ENCODE assay signal across 8 mouse cellular contexts in the genomic region with DNA sequence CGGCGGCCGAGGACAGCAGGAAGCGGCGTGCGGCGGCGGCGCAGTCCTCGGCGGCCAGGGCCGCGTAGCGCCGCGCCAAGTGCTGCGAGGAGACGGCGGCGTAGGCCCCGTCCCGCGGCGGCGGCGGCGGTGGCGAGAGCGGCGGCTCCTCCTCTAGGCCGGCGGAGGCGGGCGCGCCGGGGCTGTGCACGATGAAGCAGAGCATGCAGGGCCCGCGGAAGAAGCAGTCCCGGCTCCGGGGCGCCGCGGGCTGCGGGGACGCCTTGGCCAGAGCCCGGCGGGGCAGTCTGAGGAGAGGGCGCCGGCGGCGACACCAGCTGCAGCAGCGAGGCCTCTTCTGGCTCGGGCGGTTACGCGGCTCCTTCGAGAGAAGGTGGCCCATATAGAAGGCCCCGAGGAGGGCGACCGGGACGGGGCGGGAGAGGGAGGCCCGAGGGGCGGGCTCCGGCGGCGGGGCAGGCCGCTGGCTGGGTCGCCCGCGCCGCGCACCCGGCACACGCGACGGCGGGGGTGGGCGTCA. TPM values are rescaled to one million over a fixed set of nuclear protein-coding genes. Genes with fewer than 3 reads are reported as not detected.
DNase-seq lines count a peak whose midpoint lies in the region; ATAC-seq and TF ChIP-seq lines count a peak whose summit lies in the region.

A gene (minus strand): TSS at position 382 of the 520 bp plus-strand sequence.

- no peaks in the 10 kb centered on the region for H3K36me3 ChIP-seq in forebrain, embryonic 13.5 days (ENCODE audit: poor library complexity, severe bottlenecking)
- H3K36me3 ChIP-seq in lung, embryonic 14.5 days (ENCODE audit: insufficient read depth) = peaks cover 5% of the 10 kb centered on the region; the same call in 1 of the 2 replicates

- peak within 1 kb of the TSS; percentile 99 for H3K27ac ChIP-seq in forebrain, embryonic 13.5 days
- peak within 1 kb of the TSS; percentile 99 for H3K27ac ChIP-seq in layer of hippocampus, adult 2 months
- peak within 1 kb of the TSS; percentile 99 for H3K27ac ChIP-seq in lung, embryonic 14.5 days (ENCODE audit: low read depth)

- H3K4me1 ChIP-seq in forebrain, embryonic 13.5 days = peaks cover 40% of the 10 kb centered on the region
- peaks cover 13% of the 10 kb centered on the region for H3K4me1 ChIP-seq in lung, embryonic 14.5 days (ENCODE audit: insufficient read depth)

- no peaks in the 10 kb centered on the region for H3K27me3 ChIP-seq in forebrain, embryonic 13.5 days
- no peaks in the 10 kb centered on the region for H3K27me3 ChIP-seq in lung, embryonic 14.5 days (ENCODE audit: insufficient read depth, low read length)

- WGBS in forebrain, embryonic 13.5 days = 0% methylated on average over 28 of the region's 80 CpGs
- under 1% methylated on average over 70 of the region's 80 CpGs for WGBS in lung, embryonic 14.5 days

- H3K4me2 ChIP-seq in forebrain, embryonic 13.5 days = peak within 1 kb of the TSS; percentile 69
- H3K4me2 ChIP-seq in lung, embryonic 14.5 days = peak within 1 kb of the TSS; percentile 72

- ATAC-seq in cerebellum, adult (ENCODE audit: insufficient number of reproducible peaks, low FRiP score, low TSS enrichment) = peak; percentile 60
- ATAC-seq in forebrain, embryonic 13.5 days = peak; percentile 80
- peak; percentile 62 for ATAC-seq in lung, embryonic 14.5 days (ENCODE audit: insufficient read depth)
- peak; percentile 13; the same call in 1 of the 2 replicates for ATAC-seq in neutrophil, adult 5-6 weeks (ENCODE audit: extremely low read depth, insufficient number of reproducible peaks, low FRiP score, poor library complexity, severe bottlenecking)

- TF ChIP-seq CTCF in layer of hippocampus, adult 2 months (conservative IDR thresholded peaks at IDR 0.05) = no peak
- no peak for TF ChIP-seq CTCF in lung, embryonic 14.5 days (IDR thresholded peaks at IDR 0.05; ENCODE audit: low read depth)

- peak within 1 kb of the TSS; percentile 98 for H3K9ac ChIP-seq in forebrain, embryonic 13.5 days
- H3K9ac ChIP-seq in lung, embryonic 14.5 days = peak within 1 kb of the TSS; percentile 96

- intact Hi-C loops in heart, postnatal 25 days (cut with DNase I) = loop anchor here (5.0 kb wide), 1 partner anchor 1103 kb away; a partner anchor contains a TSS

- peak within 1 kb of the TSS; percentile 84 for H3K4me3 ChIP-seq in forebrain, embryonic 13.5 days
- peak within 1 kb of the TSS; percentile 89 for H3K4me3 ChIP-seq in layer of hippocampus, adult 2 months
- peak within 1 kb of the TSS; percentile 85 for H3K4me3 ChIP-seq in lung, embryonic 14.5 days (ENCODE audit: low read depth, low read length)

- DNase-seq in ES-CJ7 (ENCODE audit: low read depth, low spot score) = peak; percentile 12
- no peak for DNase-seq in heart, postnatal 25 days (ENCODE audit: low spot score)
- peak; percentile 47 to 67 for DNase-seq in layer of hippocampus, adult 2 months (ENCODE audit: low spot score in 2 of 2)
- peak; percentile 70 for DNase-seq in lung, embryonic 14.5 days
- peak; percentile 46 to 49 for DNase-seq in thymus, adult 18-20 months

- H3K9me3 ChIP-seq in forebrain, embryonic 13.5 days (replicated peaks) = no peaks in the 10 kb centered on the region
- H3K9me3 ChIP-seq in lung, embryonic 14.5 days (ENCODE audit: low read depth, low read length) = no peaks in the 10 kb centered on the region

RNA-seq across cellular contexts. Expression of the gene that starts here (rescaled TPM):
- polyA plus RNA-seq in forebrain, embryonic 13.5 days (2015; fragmentation: Nextera tagmentation; extraction: Ambion mirVana) = 5.6 and 7.0 TPM in 2 replicates
- 10 to 100 TPM; 23.5 to 25.5 TPM for total RNA-seq in heart, postnatal 25 days (2021)
- total RNA-seq in layer of hippocampus, adult 2 months (2021) = 10 to 100 TPM; 55.3 to 58.6 TPM
- 9.0 and 9.2 TPM in 2 replicates for polyA plus RNA-seq in lung, embryonic 14.5 days (2014; fragmentation: Nextera tagmentation; extraction: Ambion mirVana)
- 10.3 and 17.1 TPM in 2 replicates for total RNA-seq in neutrophil, adult 5-6 weeks (2017)

Comparison
In these comparisons a context has a peak if more than half of its experiments do, and no peak if none do; other contexts are left out.
1. ATAC-seq: peak in every context shown above with its lines; median percentile 80 in forebrain, embryonic 13.5 days; 62 in lung, embryonic 14.5 days; 60 in cerebellum, adult; 13 in neutrophil, adult 5-6 weeks.